Mouse (Mus musculus): ENCODE results near the gene Gtf2h4. TPM values are rescaled to one million over a fixed set of nuclear protein-coding genes. Genes with fewer than 3 reads are reported as not detected.
A peak's percentile ranks its signal among the peaks of the same experiment; 100 is the strongest.

Gene Gtf2h4
- polyA plus RNA-seq, 1 experiment, result 10.8 TPM

- no peak overlapping the region for H3K4me3 ChIP-seq (replicated peaks)
- TF ChIP-seq GATA1 (IDR thresholded peaks at IDR 0.05; ENCODE audit: borderline replicate concordance, low read length) (no peak), FLI1 (IDR thresholded peaks at IDR 0.05; ENCODE audit: low read length) (no peak)
- no peaks in the 10 kb centered on the region for H3K9me3 ChIP-seq
- H3K36me3 ChIP-seq (replicated peaks; ENCODE audit: low read length), result no peaks in the 10 kb centered on the region
- H3K27me3 ChIP-seq (replicated peaks), result peaks cover 74% of the 10 kb centered on the region
- no peaks in the 10 kb centered on the region for H3K4me1 ChIP-seq
These were observed 11.5 kb upstream of the Gtf2h4 start for GRCm38 (mm10) chr17:35685061-35685460.

- Histone ChIP-seq H3K4me1 (no peaks in the 10 kb centered on the region), H3K9me3 (no peaks in the 10 kb centered on the region)
- TF ChIP-seq GATA1 (IDR thresholded peaks at IDR 0.05; ENCODE audit: borderline replicate concordance, low read length), result no peak
- no peak for TF ChIP-seq FLI1 (IDR thresholded peaks at IDR 0.05; ENCODE audit: low read length)
These were observed 8.4 kb upstream of the Gtf2h4 start for GRCm38 (mm10) chr17:35681986-35682385.

GRCm38 (mm10) chr17:35680591-35680990 lies 7.1 kb upstream of the Gtf2h4 start:
- Histone ChIP-seq H3K9me3 (no peaks in the 10 kb centered on the region), H3K27me3 (replicated peaks) (peaks cover 52% of the 10 kb centered on the region), H3K36me3 (replicated peaks; ENCODE audit: low read length) (no peaks in the 10 kb centered on the region), H3K4me3 (replicated peaks) (no peak overlapping the region), H3K4me1 (no peaks in the 10 kb centered on the region)
- TF ChIP-seq GATA1 (IDR thresholded peaks at IDR 0.05; ENCODE audit: borderline replicate concordance, low read length) (no peak), FLI1 (IDR thresholded peaks at IDR 0.05; ENCODE audit: low read length) (no peak)

More at GRCm38 (mm10) chr17:35681986-35682385, 8.4 kb upstream of the Gtf2h4 start:
- Histone ChIP-seq H3K4me3 (replicated peaks) (no peak overlapping the region), H3K27me3 (replicated peaks) (peaks cover 66% of the 10 kb centered on the region), H3K36me3 (replicated peaks; ENCODE audit: low read length) (no peaks in the 10 kb centered on the region)

- H3K36me3 ChIP-seq (replicated peaks; ENCODE audit: low read length), result peaks cover 26% of the 10 kb centered on the region
- H3K9me3 ChIP-seq, result no peaks in the 10 kb centered on the region
- no peak for TF ChIP-seq GATA1 (IDR thresholded peaks at IDR 0.05; ENCODE audit: borderline replicate concordance, low read length)
- no peak for TF ChIP-seq FLI1 (IDR thresholded peaks at IDR 0.05; ENCODE audit: low read length)
- peak overlapping the region; percentile 95 for H3K4me3 ChIP-seq (replicated peaks)
- peaks cover 2% of the 10 kb centered on the region for H3K27me3 ChIP-seq (replicated peaks)
- peaks cover 20% of the 10 kb centered on the region for H3K4me1 ChIP-seq
These were observed 1.0 kb downstream of the Gtf2h4 start for GRCm38 (mm10) chr17:35672527-35672926.

GRCm38 (mm10) chr17:35671846-35672245 lies 1.7 kb downstream of the Gtf2h4 start:
- Histone ChIP-seq H3K9me3 (no peaks in the 10 kb centered on the region), H3K36me3 (replicated peaks; ENCODE audit: low read length) (peaks cover 26% of the 10 kb centered on the region), H3K4me3 (replicated peaks) (no peak overlapping the region), H3K4me1 (peaks cover 24% of the 10 kb centered on the region), H3K27me3 (replicated peaks) (no peaks in the 10 kb centered on the region)
- TF ChIP-seq FLI1 (IDR thresholded peaks at IDR 0.05; ENCODE audit: low read length), result no peak
- no peak for TF ChIP-seq GATA1 (IDR thresholded peaks at IDR 0.05; ENCODE audit: borderline replicate concordance, low read length)

GRCm38 (mm10) chr17:35669731-35670130 lies 3.8 kb downstream of the Gtf2h4 start:
- peaks cover 39% of the 10 kb centered on the region for H3K4me1 ChIP-seq
- no peak overlapping the region for H3K4me3 ChIP-seq (replicated peaks)
- TF ChIP-seq GATA1 (IDR thresholded peaks at IDR 0.05; ENCODE audit: borderline replicate concordance, low read length), result no peak
- no peak for TF ChIP-seq FLI1 (IDR thresholded peaks at IDR 0.05; ENCODE audit: low read length)

GRCm38 (mm10) chr17:35667334-35668065 lies 6.0 kb downstream of the Gtf2h4 start, which contains the start of gene Vars2:
TSS of gene Vars2 (minus strand) at chr17:35667592.
- TF ChIP-seq FLI1 (IDR thresholded peaks at IDR 0.05; ENCODE audit: low read length) (no peak), GATA1 (IDR thresholded peaks at IDR 0.05; ENCODE audit: borderline replicate concordance, low read length) (no peak)
- H3K4me1 ChIP-seq, result peaks cover 30% of the 10 kb centered on the region
- no peaks in the 10 kb centered on the region for H3K9me3 ChIP-seq
- H3K36me3 ChIP-seq (replicated peaks; ENCODE audit: low read length), result peaks cover 60% of the 10 kb centered on the region
- no peaks in the 10 kb centered on the region for H3K27me3 ChIP-seq (replicated peaks)
- H3K4me3 ChIP-seq (replicated peaks), result peak within 1 kb of the TSS; percentile 99

More at GRCm38 (mm10) chr17:35669731-35670130, 3.8 kb downstream of the Gtf2h4 start:
- no peaks in the 10 kb centered on the region for H3K9me3 ChIP-seq
- no peaks in the 10 kb centered on the region for H3K27me3 ChIP-seq (replicated peaks)
- H3K36me3 ChIP-seq (replicated peaks; ENCODE audit: low read length), result peaks cover 40% of the 10 kb centered on the region

- Histone ChIP-seq H3K9me3 (no peaks in the 10 kb centered on the region), H3K36me3 (replicated peaks; ENCODE audit: low read length) (peaks cover 63% of the 10 kb centered on the region), H3K4me1 (peaks cover 28% of the 10 kb centered on the region), H3K27me3 (replicated peaks) (no peaks in the 10 kb centered on the region), H3K4me3 (replicated peaks) (peak overlapping the region; percentile 99)
- no peak for TF ChIP-seq FLI1 (IDR thresholded peaks at IDR 0.05; ENCODE audit: low read length)
- TF ChIP-seq GATA1 (IDR thresholded peaks at IDR 0.05; ENCODE audit: borderline replicate concordance, low read length), result no peak
These were observed 6.7 kb downstream of the Gtf2h4 start for GRCm38 (mm10) chr17:35666851-35667256.

GRCm38 (mm10) chr17:35665957-35666515 lies 7.5 kb downstream of the Gtf2h4 start:
- H3K9me3 ChIP-seq, result no peaks in the 10 kb centered on the region
- H3K4me1 ChIP-seq, result peaks cover 28% of the 10 kb centered on the region
- no peaks in the 10 kb centered on the region for H3K27me3 ChIP-seq (replicated peaks)
- peak overlapping the region; percentile 75 for H3K4me3 ChIP-seq (replicated peaks)
- no peak for TF ChIP-seq FLI1 (IDR thresholded peaks at IDR 0.05; ENCODE audit: low read length)
- no peak for TF ChIP-seq GATA1 (IDR thresholded peaks at IDR 0.05; ENCODE audit: borderline replicate concordance, low read length)
- peaks cover 69% of the 10 kb centered on the region for H3K36me3 ChIP-seq (replicated peaks; ENCODE audit: low read length)

- Histone ChIP-seq H3K4me1 (no peaks in the 10 kb centered on the region), H3K36me3 (replicated peaks; ENCODE audit: low read length) (peaks cover 37% of the 10 kb centered on the region), H3K9me3 (no peaks in the 10 kb centered on the region), H3K4me3 (replicated peaks) (no peak overlapping the region), H3K27me3 (replicated peaks) (peaks cover 44% of the 10 kb centered on the region)
- TF ChIP-seq FLI1 (IDR thresholded peaks at IDR 0.05; ENCODE audit: low read length) (no peak), GATA1 (IDR thresholded peaks at IDR 0.05; ENCODE audit: borderline replicate concordance, low read length) (no peak)
These were observed 20.5 kb downstream of the Gtf2h4 start for GRCm38 (mm10) chr17:35653086-35653485.

Measured in megakaryocyte, embryonic 14.5 days (primary cell).